ENCODE assay signal across 10 mouse cellular contexts in genomic region chr10:93095827-93096226, GRCm38 (mm10). TPM values are rescaled to one million over a fixed set of nuclear protein-coding genes. Genes with fewer than 3 reads are reported as not detected.
"Had no signal": no experiment of that assay in that cellular context is flagged by ENCODE, and none has a peak within 500 bp of the region (broad histone marks: within the 10 kb centered on the region; RNA-seq: fewer than 3 reads in every experiment).

No protein-coding gene starts in this region.

- H3K4me3 ChIP-seq: limb, embryonic 15.5 days; liver, embryonic 12.5 days; midbrain, embryonic 15.5 days; neural tube, embryonic 13.5 days had no signal

- H3K27me3 ChIP-seq: limb, embryonic 15.5 days; liver, embryonic 12.5 days; midbrain, embryonic 15.5 days; neural tube, embryonic 13.5 days had no signal

- H3K4me1 ChIP-seq: midbrain, embryonic 15.5 days; neural tube, embryonic 13.5 days had no signal

- H3K27ac ChIP-seq: kidney, postnatal 0 days; limb, embryonic 15.5 days; liver, embryonic 12.5 days; midbrain, embryonic 15.5 days; neural tube, embryonic 13.5 days had no signal

- H3K36me3 ChIP-seq: limb, embryonic 15.5 days; liver, embryonic 12.5 days; midbrain, embryonic 15.5 days; neural tube, embryonic 13.5 days had no signal

- ATAC-seq: liver, embryonic 12.5 days; midbrain, embryonic 15.5 days had no signal

- DNase-seq: layer of hippocampus, adult 9-11 months; layer of hippocampus, postnatal 36 days; right cerebral cortex, postnatal 25 days; thymus, postnatal 4 days had no signal

RNA-seq across cellular contexts. Expression of gene Cfap54, which starts 14.4 kb away (rescaled TPM):
- polyA plus RNA-seq: liver, embryonic 16.5 days had no signal
